Mouse (Mus musculus) cortical plate, adult 2 months (tissue): Measurements from ENCODE around the gene Gm20683.

ENCODE experiments used
- CTCF ChIP-seq: fragments of 200-500 bp; IDR thresholded peaks from 2 replicates; pipeline ENCODE4 v1.5.1; 2011; ENCODE audit warnings: mild to moderate bottlenecking, control low read depth, low read length; ENCODE audit not compliant: insufficient read depth; ENCODE audit errors: extremely low read depth
- POLR2A ChIP-seq: fragments of 200-500 bp; IDR thresholded peaks from 2 replicates; pipeline ENCODE4 v1.6.1; 2011; ENCODE audit warnings: mild to moderate bottlenecking, low read length, control low read depth; ENCODE audit not compliant: insufficient read depth; ENCODE audit errors: extremely low read depth

DNA sequence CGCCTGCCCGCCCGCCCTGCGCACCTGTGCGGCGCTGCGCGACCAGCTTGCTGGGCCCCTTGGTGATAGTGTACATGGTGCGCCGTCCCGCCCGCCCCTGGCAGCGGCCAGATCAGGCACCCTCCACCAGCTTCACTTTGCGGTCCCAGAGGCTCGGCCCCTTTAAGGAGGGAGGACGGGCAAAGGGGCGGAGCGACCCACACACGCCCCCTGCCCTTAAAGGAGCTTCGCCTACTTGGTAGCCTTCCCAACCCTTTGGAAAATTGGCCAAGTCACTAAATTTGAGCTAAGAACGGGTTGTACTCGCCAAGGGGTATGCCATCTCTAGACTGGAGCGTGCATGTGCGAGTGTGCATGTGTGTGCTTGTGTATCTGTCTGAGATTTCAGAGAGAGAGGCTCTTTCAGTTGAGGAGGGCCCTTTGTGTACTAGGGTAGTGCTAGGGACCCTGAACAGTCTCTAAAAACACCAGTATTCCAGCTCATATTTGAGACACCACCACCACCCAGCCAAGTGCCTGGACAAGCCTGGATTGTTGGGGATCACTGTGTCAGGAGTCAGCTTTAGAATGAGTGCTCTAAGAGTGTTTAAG is 27.1 kb upstream of the Gm20683 start, which contains the start of gene Mcrip2:
- TF ChIP-seq CTCF (no peak), POLR2A (peak; percentile 60; the same call in 1 of the 2 replicates)
